Mouse (Mus musculus) embryonic fibroblast, embryonic 13.5 days (primary cell): Measurements from ENCODE around the gene Hoxa3.

Source experiments
- CTCF ChIP-seq: IDR thresholded peaks from 2 replicates; pipeline ENCODE4 v1.5.1; 2011; ENCODE audit warnings: mild to moderate bottlenecking, control low read depth, low read length, moderate library complexity, borderline replicate concordance; ENCODE audit not compliant: insufficient read depth
- POLR2A ChIP-seq: IDR thresholded peaks from 2 replicates; pipeline ENCODE4 v1.6.1; 2011; ENCODE audit warnings: low read depth, mild to moderate bottlenecking, control low read depth, low read length, moderate library complexity

DNA sequence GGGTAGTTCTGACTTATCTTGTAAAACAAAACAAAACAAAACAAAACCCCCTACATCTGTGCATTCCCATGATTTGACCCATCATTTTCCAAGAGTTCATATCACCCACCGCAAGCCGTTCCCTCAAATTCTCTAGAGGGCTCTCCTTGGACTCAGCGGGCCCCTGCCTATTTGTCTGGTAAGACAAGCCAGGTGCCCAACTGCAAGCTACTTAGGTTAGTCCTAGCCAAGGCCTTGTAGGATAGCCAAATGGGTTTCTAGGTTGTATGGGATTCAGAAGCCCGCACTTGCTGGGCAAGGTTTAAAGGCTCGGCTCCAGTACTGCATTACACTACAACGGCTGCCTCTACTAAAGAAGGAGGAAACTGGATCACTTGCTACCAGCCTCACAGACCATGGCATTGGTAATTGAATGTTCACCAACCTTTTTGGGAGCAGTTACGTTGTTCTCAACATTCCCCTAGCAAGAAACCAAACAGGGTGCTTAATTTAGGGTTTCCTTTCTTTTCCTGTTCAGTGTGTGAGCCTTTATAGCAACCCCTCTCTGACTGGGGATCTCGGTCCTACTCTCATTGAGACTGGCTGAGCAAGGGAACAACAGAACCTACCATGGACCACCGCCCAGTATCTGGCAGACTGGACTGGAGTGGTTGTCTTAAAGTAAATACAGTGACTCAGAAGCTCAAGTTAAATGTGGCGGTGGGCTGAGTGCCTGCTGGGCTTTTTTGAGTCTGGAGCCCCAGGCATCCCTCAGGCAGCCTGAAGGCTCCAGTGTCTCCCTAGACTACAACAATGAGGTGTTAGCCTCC lies 24.4 kb upstream of the Hoxa3 start:
- TF ChIP-seq CTCF (no peak), POLR2A (no peak)
